Mouse (Mus musculus) right cerebral cortex, postnatal 14 days (tissue): Measurements from ENCODE around the gene Cd63.

Experiments
- DNase-seq: peaks from one replicate; pipeline ENCODE4 v3.0.0; 2022

Gene Cd63

GRCm38 (mm10) chr10:128900698-128901097 is at the start of gene Cd63:
Cd63 (plus strand) TSS chr10:128900989.
- DNase-seq = no peak

DNA sequence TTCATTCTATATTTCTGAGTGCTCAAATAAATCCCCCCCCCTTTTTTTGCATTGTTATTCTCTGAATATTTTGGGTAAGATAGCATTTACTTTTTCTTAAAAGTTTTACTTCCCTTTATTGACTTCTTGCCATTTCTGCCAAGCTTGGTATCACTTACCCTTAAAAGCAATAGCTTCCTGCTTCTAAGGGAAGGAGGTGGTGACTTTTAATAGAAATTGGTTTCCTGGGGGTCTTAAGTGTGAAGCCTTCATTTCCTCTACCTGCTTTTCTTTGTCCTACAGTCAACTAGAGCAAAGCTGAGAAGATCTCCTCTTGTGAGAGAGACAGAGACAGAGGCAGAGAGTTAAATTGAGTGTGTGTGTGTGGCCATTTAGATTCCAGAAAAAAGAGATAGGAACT is 39.6 kb upstream of the Cd63 start:
- no peak for DNase-seq

DNA sequence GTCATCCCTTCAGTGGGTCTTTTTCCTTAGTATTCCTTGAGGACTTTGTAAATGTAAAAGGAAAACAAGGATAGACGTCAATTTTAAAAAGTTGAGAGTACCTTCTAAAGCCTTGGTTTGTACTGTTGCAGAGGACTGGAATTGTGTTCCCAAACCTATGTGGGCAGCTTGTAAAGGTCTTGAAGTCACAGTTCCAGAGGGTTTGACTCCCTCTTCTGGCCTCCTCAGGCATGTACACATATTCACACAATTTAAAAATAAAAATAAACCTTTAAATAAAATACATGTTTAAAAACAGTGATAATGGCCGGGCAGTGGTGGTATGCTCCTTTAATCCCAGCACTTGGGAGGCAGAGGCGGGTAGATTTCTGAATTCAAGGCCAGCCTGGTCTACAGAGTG is 34.7 kb upstream of the Cd63 start:
- DNase-seq = no peak

GRCm38 (mm10) chr10:128866518-128866917 is 34.3 kb upstream of the Cd63 start:
- DNase-seq = no peak

GRCm38 (mm10) chr10:128870341-128870740 is 30.4 kb upstream of the Cd63 start:
- no peak for DNase-seq

- no peak for DNase-seq
Measured at GRCm38 (mm10) chr10:128878291-128878690, 22.5 kb upstream of the Cd63 start.

DNA sequence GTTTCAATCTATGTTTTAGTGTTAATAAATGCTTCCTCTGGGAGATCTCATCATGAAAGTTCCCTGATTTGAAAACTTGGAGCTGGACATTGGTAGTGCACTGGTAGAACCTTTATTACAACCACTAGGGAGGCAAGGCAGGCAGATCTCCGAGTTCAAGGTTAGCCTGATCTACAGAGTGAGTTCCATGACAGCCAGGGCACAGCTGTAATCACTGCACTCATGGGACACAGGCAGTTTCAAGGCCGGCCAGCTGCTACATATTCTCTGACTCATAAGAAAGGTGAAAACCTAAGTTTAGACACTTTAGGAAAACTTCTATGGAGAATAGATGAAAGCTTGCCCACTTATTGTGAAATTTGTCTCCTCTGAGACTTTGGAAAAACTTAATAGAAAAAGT is 22.0 kb upstream of the Cd63 start:
- no peak for DNase-seq

- no peak for DNase-seq
Measured at GRCm38 (mm10) chr10:128882067-128882466, 18.7 kb upstream of the Cd63 start.

DNA sequence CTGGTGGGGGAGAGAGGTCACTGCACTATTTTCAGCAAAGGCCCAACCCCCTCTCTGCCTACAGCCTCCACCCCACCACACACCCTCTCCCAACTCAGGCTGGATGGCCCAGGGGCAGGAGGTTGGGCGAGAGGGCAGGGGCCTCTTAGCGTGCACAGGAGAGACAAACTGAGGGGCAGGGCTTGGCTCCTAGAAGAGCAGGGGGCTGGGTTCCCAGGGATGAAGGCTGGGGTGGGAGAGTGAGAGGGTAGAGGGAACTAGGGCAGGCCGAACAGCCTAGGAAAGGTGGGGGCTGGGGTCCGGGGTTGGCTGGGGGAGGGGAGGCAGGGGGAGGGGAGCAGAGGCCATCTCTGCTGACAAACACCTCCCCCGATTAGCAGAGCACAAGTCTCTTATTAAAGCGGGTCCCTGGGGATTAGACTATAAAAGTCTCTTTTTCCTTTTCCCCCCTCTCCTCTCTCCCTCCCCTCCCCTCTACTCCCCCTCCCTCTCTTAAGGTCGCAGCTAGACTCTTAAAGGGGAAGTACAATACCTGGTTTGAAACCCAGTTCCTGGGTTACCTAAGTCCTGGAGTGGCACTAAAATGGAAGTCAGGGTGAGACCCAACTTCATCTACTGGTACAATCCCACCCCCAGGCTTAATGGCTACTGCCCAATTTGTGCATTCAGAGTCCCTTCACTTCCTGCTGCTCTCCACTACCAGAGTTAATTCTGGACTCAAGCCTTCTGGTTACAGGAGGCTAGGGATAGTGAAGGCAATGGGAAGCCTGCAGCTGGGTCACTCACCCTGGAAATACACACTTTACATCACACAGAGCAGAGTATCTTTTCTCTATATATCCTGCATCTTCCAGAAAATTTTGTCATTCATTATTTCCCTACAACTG is 11.6 kb upstream of the Cd63 start:
- DNase-seq = no peak

- DNase-seq = no peak
Measured at GRCm38 (mm10) chr10:128889846-128890245, 10.9 kb upstream of the Cd63 start.

DNA sequence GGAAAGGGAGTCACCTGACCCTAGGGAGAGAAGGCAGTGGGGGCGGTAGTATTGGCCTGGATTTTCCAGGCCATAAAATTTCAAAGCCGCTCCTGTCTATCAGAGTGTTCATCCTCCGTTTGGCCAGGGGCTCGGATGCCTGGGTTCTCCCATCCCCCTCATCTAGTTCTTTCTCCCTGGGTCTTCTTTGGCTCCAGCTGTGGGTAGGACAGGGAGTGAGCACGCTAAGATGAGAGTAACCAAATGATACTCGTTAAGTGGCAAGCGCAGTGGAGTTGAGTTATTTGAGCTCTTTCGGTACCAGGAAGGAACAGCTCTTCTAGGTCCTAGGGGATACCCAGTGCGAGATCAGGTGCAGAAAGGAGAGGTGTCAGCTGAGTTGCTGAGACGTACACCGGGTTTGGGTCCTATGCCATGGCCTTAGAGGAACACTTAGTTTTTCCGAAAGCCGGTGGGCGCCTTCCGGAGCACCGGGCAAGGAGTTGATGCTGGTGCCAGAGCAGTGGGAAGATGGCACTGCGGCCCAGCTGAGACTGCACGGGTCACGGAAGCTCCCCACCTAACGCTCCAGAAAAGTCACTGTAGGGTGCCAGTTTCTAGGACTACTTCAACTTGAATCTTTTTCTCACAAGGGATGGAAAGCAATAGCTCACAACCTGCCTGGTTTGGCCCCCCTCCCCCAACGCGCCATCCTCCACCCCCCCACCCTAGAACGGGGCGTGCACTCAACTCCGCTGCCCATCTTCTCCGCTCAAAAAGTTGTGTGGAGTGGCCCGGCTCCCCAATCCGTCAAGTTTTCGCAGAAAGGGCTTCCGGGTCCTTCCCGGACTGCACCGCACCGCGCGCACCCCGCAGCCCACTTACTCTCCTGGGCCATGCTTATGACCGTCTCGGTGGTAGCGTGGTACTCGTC is 10.2 kb upstream of the Cd63 start:
- no peak for DNase-seq

GRCm38 (mm10) chr10:128891296-128892094 is 9.3 kb upstream of the Cd63 start, which contains the start of gene Gdf11:
Gdf11 (minus strand) TSS chr10:128891718.
- peak; percentile 56 for DNase-seq

DNA sequence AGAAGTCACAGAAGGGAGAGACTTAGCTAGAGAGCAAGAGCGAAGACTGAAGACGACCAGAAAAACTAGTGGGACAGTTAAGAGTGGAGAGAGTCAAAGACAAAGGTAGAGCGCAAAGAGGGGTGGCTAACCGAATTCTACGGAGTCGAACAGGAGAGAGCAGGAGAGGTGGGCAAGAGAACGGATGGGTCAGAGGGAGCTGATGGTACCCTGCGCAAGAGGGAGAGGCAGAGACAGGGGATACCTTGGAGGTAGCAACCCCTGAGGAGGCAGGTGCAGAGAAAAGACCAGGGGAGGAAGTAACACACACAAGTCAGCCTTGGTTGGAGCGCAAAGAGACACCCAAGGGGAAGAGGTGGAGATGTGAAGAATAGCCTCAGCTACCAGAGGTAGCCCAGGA is 8.5 kb upstream of the Cd63 start:
- DNase-seq = no peak

DNA sequence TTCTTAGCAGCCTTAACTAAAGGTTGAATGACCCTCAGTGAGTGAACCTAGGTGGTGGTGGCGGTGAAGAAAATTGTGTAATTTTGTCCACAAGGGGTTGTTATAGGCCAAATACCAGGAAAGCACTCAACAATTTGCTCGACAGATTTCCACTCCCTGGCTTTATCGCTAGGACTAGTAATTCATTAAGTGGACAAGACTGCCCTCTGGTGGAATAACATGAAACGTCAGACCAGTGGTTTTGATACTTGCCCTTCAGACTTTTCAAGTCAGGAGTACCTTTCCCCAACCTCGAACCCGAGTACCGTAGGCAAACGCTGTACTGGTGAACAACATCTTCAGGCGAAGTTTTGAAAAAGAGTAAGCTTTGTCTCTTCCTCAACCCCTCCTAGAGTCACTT is 5.4 kb upstream of the Cd63 start:
- peak; percentile 58 for DNase-seq

GRCm38 (mm10) chr10:128895952-128896693 is 4.7 kb upstream of the Cd63 start:
- DNase-seq = peak; percentile 64

DNA sequence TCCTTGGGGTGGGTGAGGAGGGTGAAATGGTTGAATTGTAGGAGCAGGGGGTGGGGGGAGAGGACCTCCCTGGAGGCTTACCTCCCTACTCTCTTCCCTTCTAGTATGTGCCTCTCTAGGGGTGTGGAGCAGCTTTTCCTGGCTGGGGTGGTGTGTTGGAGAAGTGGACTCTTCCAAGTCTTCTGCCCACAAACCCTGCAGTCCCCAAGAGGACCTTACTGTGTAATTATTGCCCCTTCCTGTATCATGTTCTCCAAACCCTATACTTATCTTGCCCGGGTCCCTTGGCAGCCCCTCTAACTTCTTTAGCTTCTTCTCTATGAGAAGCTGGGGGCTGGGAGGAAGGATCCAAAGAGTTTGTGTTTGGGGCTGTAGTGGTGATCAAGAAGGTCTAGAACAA is 4.0 kb upstream of the Cd63 start:
- DNase-seq = no peak

GRCm38 (mm10) chr10:128897501-128897900 is 3.3 kb upstream of the Cd63 start:
- DNase-seq = no peak

DNA sequence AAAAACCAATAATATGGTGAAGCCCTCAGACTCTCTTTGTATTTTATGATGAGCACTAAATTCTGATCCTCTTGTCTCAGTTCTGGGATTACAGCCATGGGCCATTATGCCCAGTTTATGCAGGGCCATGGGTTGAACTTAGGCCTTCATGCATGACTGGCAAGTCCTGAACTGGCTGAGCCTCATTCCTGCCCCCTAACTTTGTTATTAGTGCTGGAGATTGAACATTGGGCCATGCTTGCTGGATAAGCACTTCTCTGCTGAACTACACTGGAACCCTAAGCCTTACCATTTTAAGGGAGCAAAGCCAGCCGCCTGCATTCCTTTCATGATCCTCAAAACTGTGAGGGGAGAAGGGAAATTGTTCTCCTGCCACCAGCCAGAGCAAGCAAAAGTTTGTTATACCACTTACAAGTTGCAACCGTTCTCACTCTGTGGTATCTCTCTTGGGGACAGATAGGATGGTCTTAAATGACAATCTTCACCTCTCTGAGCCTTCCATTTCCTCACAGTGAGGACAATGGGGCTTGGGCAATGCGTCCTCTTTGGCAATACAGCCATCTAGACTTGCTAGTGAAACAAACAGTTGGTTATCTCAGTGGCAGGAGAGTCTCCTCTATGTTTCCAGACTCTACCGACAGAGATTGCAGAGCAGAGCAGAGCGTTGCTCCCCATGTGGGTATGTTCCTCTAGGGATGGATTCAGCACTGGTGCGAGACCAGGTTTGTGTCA is 864 bp upstream of the Cd63 start:
- DNase-seq = no peak

DNA sequence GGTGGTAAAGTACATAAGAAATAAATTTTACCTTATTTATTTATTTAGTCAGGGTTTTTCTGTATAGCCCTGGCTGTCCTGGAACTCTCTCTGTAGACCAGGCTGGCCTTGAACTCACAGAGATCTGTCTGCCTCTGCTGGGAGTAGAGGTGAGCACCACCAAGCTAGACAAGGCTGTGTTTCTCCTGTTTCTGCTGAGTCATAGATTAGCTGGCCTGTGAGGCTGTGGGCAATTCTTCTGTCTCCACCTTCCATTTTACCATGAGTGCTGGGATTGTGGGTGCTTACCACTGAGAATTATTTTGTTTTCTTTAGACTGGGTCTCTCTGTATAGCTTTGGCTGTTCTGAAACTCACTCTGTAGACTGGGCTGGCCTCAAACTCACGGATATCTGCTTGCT is 620 bp downstream of the Cd63 start:
- DNase-seq = no peak

- no peak for DNase-seq
Measured at GRCm38 (mm10) chr10:128902409-128902988, 1.7 kb downstream of the Cd63 start.

- DNase-seq = no peak
Measured at GRCm38 (mm10) chr10:128904812-128905211, 4.0 kb downstream of the Cd63 start.
